Mouse (Mus musculus): Measurements from ENCODE around the gene Olfr802.

DNA sequence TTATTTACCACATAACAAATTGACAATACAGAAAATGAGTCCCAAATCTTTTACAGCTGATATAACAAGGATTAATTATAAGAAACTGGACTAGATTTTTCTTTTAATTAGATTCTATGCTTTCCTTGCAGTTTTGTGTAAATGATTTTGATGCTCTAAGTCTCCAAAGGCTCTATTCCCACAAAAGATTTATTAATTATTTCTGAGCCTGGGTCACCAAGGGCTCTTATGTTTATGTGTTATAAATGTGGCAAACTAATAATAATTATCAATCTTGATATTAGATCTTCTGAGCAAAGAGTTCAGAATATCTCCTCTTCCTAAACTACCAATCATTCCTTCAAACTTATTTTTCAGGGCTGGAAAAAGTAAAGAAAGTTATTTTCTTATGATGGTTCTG is 30.6 kb downstream of the Olfr802 start, which contains the start of gene Olfr800:
- no peak for TF ChIP-seq CTCF (IDR thresholded peaks at IDR 0.05; ENCODE audit: insufficient read depth, low read length)
- no peak for TF ChIP-seq POLR2A (IDR thresholded peaks at IDR 0.05; ENCODE audit: borderline replicate concordance, extremely low read depth, low read depth, low read length)

Measured in lung, adult 2 months (tissue).